Mouse (Mus musculus): ENCODE data around the gene Tnrc18.

- no peak for TF ChIP-seq CTCF (IDR thresholded peaks at IDR 0.05; ENCODE audit: borderline replicate concordance, control insufficient read depth, extremely low read depth, insufficient read depth, low read length, poor library complexity)
- TF ChIP-seq POLR2A (IDR thresholded peaks at IDR 0.05; ENCODE audit: control insufficient read depth, extremely low read depth, insufficient read depth, low read length, poor library complexity) = no peak
Measured at GRCm38 (mm10) chr5:142764306-142764705, 53.2 kb downstream of the Tnrc18 start.
